Mouse (Mus musculus) limb, embryonic 13.5 days (tissue): ENCODE results near the gene Lonp1. TPM values are rescaled to one million over a fixed set of nuclear protein-coding genes. Genes with fewer than 3 reads are reported as not detected.

ENCODE experiments used
- ATAC-seq: fragments of 200-750 bp; cut with Nextera tagmentation; 2 replicates; pipeline ENCODE4 v1.8.0; 2017; ENCODE audit warnings: low read depth, moderate number of reproducible peaks, moderate TSS enrichment; ENCODE audit not compliant: low FRiP score
- H3K27ac ChIP-seq: fragments of 300-500 bp; sonication (generic); 2 replicates; pipeline ENCODE4 v1.5.1; 2015; ENCODE audit warnings: inconsistent platforms, mild to moderate bottlenecking, moderate library complexity
- H3K27me3 ChIP-seq: fragments of 300-500 bp; sonication (generic); 2 replicates; pipeline ENCODE4 v1.6.1; 2015; ENCODE audit warnings: mild to moderate bottlenecking, inconsistent platforms
- H3K36me3 ChIP-seq: fragments of 300-500 bp; sonication (generic); 2 replicates; pipeline ENCODE4 v1.6.1; 2015; ENCODE audit warnings: inconsistent platforms, mild to moderate bottlenecking, moderate library complexity
- H3K4me1 ChIP-seq: fragments of 300-500 bp; sonication (generic); 2 replicates; pipeline ENCODE4 v1.6.1; 2015; ENCODE audit warnings: inconsistent platforms
- H3K4me2 ChIP-seq: fragments of 300-500 bp; sonication (generic); replicated peaks from 2 replicates; pipeline ENCODE4 v1.6.1; 2015; ENCODE audit warnings: inconsistent platforms, mild to moderate bottlenecking, moderate library complexity
- H3K4me3 ChIP-seq: fragments of 300-500 bp; sonication (generic); 2 replicates; pipeline ENCODE4 v1.5.1; 2015; ENCODE audit warnings: moderate library complexity, mild to moderate bottlenecking, inconsistent platforms
- H3K9ac ChIP-seq: fragments of 300-500 bp; sonication (generic); 2 replicates; pipeline ENCODE4 v1.6.1; 2015; ENCODE audit warnings: mild to moderate bottlenecking, inconsistent platforms
- H3K9me3 ChIP-seq: fragments of 300-500 bp; sonication (generic); 2 replicates; pipeline ENCODE4 v1.6.1; 2016; ENCODE audit warnings: inconsistent platforms
- WGBS: fragments of 180-500 bp; shearing (Covaris S2); methylation state at CpG from one replicate; pipeline ENCODE4 v1.1.7; 2015; 5-methylcytosine and 5-hydroxymethylcytosine counted together
- polyA plus RNA-seq: library from polyadenylated mRNA; unstranded; fragments of >200 nt; fragmentation: Nextera tagmentation; extraction: Ambion mirVana; gene quantifications from 2 replicates; pipeline ENCODE4 v1.2.1, GENCODE M21; 2015

Lonp1 gene
- polyA plus RNA-seq, 1 experiment from 2014 or later: 53.2 TPM

GRCm38 (mm10) chr17:56583071-56583470 lies 43.6 kb downstream of the Lonp1 start:
- H3K9ac ChIP-seq: peak overlapping the region; percentile 90
- peaks cover 48% of the 10 kb centered on the region for H3K4me1 ChIP-seq
- H3K36me3 ChIP-seq: peaks cover 68% of the 10 kb centered on the region
- no peak for ATAC-seq
- H3K27ac ChIP-seq: no peak overlapping the region
- peak overlapping the region; percentile 92 for H3K4me3 ChIP-seq
- 77% methylated on average over 1 of the region's 1 CpGs for WGBS
- no peaks in the 10 kb centered on the region for H3K27me3 ChIP-seq
- no peaks in the 10 kb centered on the region for H3K9me3 ChIP-seq
- peak overlapping the region; percentile 94 for H3K4me2 ChIP-seq

GRCm38 (mm10) chr17:56572939-56573338 lies 53.7 kb downstream of the Lonp1 start:
- Histone ChIP-seq H3K36me3 (peaks cover 94% of the 10 kb centered on the region), H3K4me2 (no peak overlapping the region), H3K9ac (no peak overlapping the region), H3K27ac (no peak overlapping the region), H3K4me3 (no peak overlapping the region), H3K4me1 (no peaks in the 10 kb centered on the region), H3K27me3 (no peaks in the 10 kb centered on the region), H3K9me3 (no peaks in the 10 kb centered on the region)
- ATAC-seq: no peak
- WGBS: 96% methylated on average over 3 of the region's 3 CpGs

- H3K4me1 ChIP-seq: no peaks in the 10 kb centered on the region
- no peaks in the 10 kb centered on the region for H3K27me3 ChIP-seq
- no peak for ATAC-seq
- no peak overlapping the region for H3K4me3 ChIP-seq
- H3K9ac ChIP-seq: no peak overlapping the region
- H3K4me2 ChIP-seq: no peak overlapping the region
- peaks cover 94% of the 10 kb centered on the region for H3K36me3 ChIP-seq
- no peaks in the 10 kb centered on the region for H3K9me3 ChIP-seq
- WGBS: 69% methylated on average over 1 of the region's 1 CpGs
- H3K27ac ChIP-seq: no peak overlapping the region
Measured at GRCm38 (mm10) chr17:56572154-56572553, 54.5 kb downstream of the Lonp1 start.

GRCm38 (mm10) chr17:56570287-56570686 lies 56.4 kb downstream of the Lonp1 start:
- WGBS: 92% methylated on average over 4 of the region's 4 CpGs
- H3K9me3 ChIP-seq: no peaks in the 10 kb centered on the region
- H3K4me2 ChIP-seq: no peak overlapping the region
- H3K36me3 ChIP-seq: peaks cover 98% of the 10 kb centered on the region
- no peak overlapping the region for H3K27ac ChIP-seq
- H3K4me1 ChIP-seq: no peaks in the 10 kb centered on the region
- no peaks in the 10 kb centered on the region for H3K27me3 ChIP-seq
- H3K9ac ChIP-seq: no peak overlapping the region
- no peak overlapping the region for H3K4me3 ChIP-seq
- ATAC-seq: no peak

- WGBS: 95% methylated on average over 4 of the region's 4 CpGs
- H3K4me1 ChIP-seq: no peaks in the 10 kb centered on the region
- no peaks in the 10 kb centered on the region for H3K9me3 ChIP-seq
- H3K27ac ChIP-seq: no peak overlapping the region
- H3K4me2 ChIP-seq: no peak overlapping the region
- peaks cover 100% of the 10 kb centered on the region for H3K36me3 ChIP-seq
- H3K4me3 ChIP-seq: no peak overlapping the region
- no peak overlapping the region for H3K9ac ChIP-seq
- no peak for ATAC-seq
- no peaks in the 10 kb centered on the region for H3K27me3 ChIP-seq
Measured at GRCm38 (mm10) chr17:56567370-56567769, 59.3 kb downstream of the Lonp1 start.

- ATAC-seq: no peak
- H3K4me1 ChIP-seq: no peaks in the 10 kb centered on the region
- no peak overlapping the region for H3K27ac ChIP-seq
- H3K4me3 ChIP-seq: no peak overlapping the region
- no peaks in the 10 kb centered on the region for H3K9me3 ChIP-seq
- peaks cover 100% of the 10 kb centered on the region for H3K36me3 ChIP-seq
- WGBS: 92% methylated on average over 5 of the region's 5 CpGs
- no peak overlapping the region for H3K9ac ChIP-seq
- H3K4me2 ChIP-seq: no peak overlapping the region
- H3K27me3 ChIP-seq: no peaks in the 10 kb centered on the region
Measured at GRCm38 (mm10) chr17:56566918-56567317, 59.8 kb downstream of the Lonp1 start.

GRCm38 (mm10) chr17:56566293-56566692 lies 60.4 kb downstream of the Lonp1 start:
- 94% methylated on average over 29 of the region's 29 CpGs for WGBS
- H3K4me1 ChIP-seq: no peaks in the 10 kb centered on the region

More at GRCm38 (mm10) chr17:56566293-56566692, 60.4 kb downstream of the Lonp1 start:
- Histone ChIP-seq H3K4me3 (no peak overlapping the region), H3K9ac (no peak overlapping the region), H3K4me2 (no peak overlapping the region), H3K36me3 (peaks cover 100% of the 10 kb centered on the region), H3K27me3 (no peaks in the 10 kb centered on the region), H3K9me3 (no peaks in the 10 kb centered on the region), H3K27ac (no peak overlapping the region)
- ATAC-seq: no peak

Other genes with a start within 250 kb of the Lonp1 start
- gene Ptprs, start 150.4 kb downstream of the Lonp1 start, polyA plus RNA-seq: 100 and 106 TPM in 2 replicates
- not detected in 2 replicates for gene Znrf4, start 114.5 kb downstream of the Lonp1 start, polyA plus RNA-seq
- 2.5 and 2.6 TPM in 2 replicates for gene Gm20219, start 72.5 kb downstream of the Lonp1 start, polyA plus RNA-seq
- gene Safb2, start 42.3 kb downstream of the Lonp1 start, polyA plus RNA-seq: 85.2 and 91.4 TPM in 2 replicates
- gene Safb, start 42.1 kb downstream of the Lonp1 start, polyA plus RNA-seq: 113 and 121 TPM in 2 replicates
- 226 and 230 TPM in 2 replicates for gene 2410015M20Rik, start 17.1 kb downstream of the Lonp1 start, polyA plus RNA-seq
- 1,714 and 1,755 TPM in 2 replicates for gene Rpl36, start 13.5 kb downstream of the Lonp1 start, polyA plus RNA-seq
- 0.54 and 0.92 TPM in 2 replicates for gene Catsperd, start 1.3 kb upstream of the Lonp1 start, polyA plus RNA-seq
- 102 and 105 TPM in 2 replicates for gene Ranbp3, start 46.4 kb upstream of the Lonp1 start, polyA plus RNA-seq
- gene Ndufa11, start 90.9 kb upstream of the Lonp1 start, polyA plus RNA-seq: 431 and 434 TPM in 2 replicates
- 20.2 and 21.3 TPM in 2 replicates for gene Vmac, start 91.1 kb upstream of the Lonp1 start, polyA plus RNA-seq
- gene Nrtn, start 130.6 kb upstream of the Lonp1 start, polyA plus RNA-seq: 14.1 TPM in 2 replicates
- 47.7 and 50.5 TPM in 2 replicates for gene Dus3l, start 137.9 kb upstream of the Lonp1 start, polyA plus RNA-seq
- gene Prr22, start 143.4 kb upstream of the Lonp1 start, polyA plus RNA-seq: 1.4 and 1.5 TPM in 2 replicates
- 4.5 and 4.9 TPM in 2 replicates for gene Rfx2, start 204.1 kb upstream of the Lonp1 start, polyA plus RNA-seq
- not detected in 2 replicates for gene Acsbg2, start 247.6 kb upstream of the Lonp1 start, polyA plus RNA-seq
- 0.29 and 0.47 TPM in 2 replicates for gene 1700061G19Rik, start 248.6 kb upstream of the Lonp1 start, polyA plus RNA-seq